Mouse (Mus musculus) CH12.LX (cell line): ENCODE data around the gene Zbtb9.

Experiments used
- CHD2 ChIP-seq: IDR thresholded peaks from 2 replicates; pipeline ENCODE4 v1.6.1; 2011; ENCODE audit warnings: low read length, improper control_type of control experiment
- CTCF ChIP-seq, 2 experiments: IDR thresholded peaks in 1 of 2; conservative IDR thresholded peaks in 1 of 2; 2 replicates each; pipeline ENCODE4 v1.5.1; 2011 to 2012; ENCODE audit warnings: low read depth in 2 of 2, low read length in 2 of 2, improper control_type of control experiment in 1 of 2, inconsistent platforms in 1 of 2, mild to moderate bottlenecking in 1 of 2, moderate library complexity in 1 of 2
- EP300 ChIP-seq: IDR thresholded peaks from 2 replicates; pipeline ENCODE4 v1.6.1; 2011; ENCODE audit warnings: low read length, improper control_type of control experiment
- MAX ChIP-seq: IDR thresholded peaks from 2 replicates; pipeline ENCODE4 v1.6.1; 2011; ENCODE audit warnings: low read length, improper control_type of control experiment
- POLR2A ChIP-seq: IDR thresholded peaks from 2 replicates; pipeline ENCODE4 v1.6.1; 2011; ENCODE audit warnings: low read depth, mild to moderate bottlenecking, improper control_type of control experiment, low read length
- RCOR1 ChIP-seq: conservative IDR thresholded peaks from 2 replicates; pipeline ENCODE4 v1.6.1; 2012; ENCODE audit warnings: low read depth, mild to moderate bottlenecking, inconsistent platforms, low read length, improper control_type of control experiment
- TBP ChIP-seq: conservative IDR thresholded peaks from 2 replicates; pipeline ENCODE4 v1.6.1; 2011; ENCODE audit warnings: low read depth, low read length, improper control_type of control experiment
- ZNF384 ChIP-seq: IDR thresholded peaks from 2 replicates; pipeline ENCODE4 v1.6.1; 2012; ENCODE audit warnings: low read depth, low read length, improper control_type of control experiment, inconsistent platforms

DNA sequence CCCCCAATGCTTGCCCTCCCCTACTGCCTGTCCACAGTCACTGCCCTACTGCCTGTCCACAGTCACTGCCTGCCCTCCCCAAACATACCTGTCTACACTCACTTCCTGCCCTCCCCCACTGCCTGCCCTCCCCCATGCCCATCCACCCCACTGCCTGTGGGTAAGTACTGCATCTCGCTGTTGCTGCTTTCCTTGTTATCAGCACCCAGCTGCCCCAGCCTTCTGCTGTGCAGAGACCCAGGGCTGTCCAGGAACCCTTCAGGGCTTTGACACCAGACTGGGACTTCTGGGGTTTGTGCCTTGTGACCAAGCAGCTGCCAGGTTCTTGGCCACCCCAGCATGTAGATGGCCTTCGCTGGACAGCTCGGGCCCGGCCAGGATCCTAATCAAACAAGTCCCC is 50.4 kb downstream of the Zbtb9 start:
- TF ChIP-seq CHD2 (no peak), POLR2A (no peak), RCOR1 (no peak), CTCF (conservative IDR thresholded peaks at IDR 0.05 in 1 of 2, IDR thresholded peaks at IDR 0.05 in 1 of 2; ENCODE audit: low read depth in 2 of 2, low read length in 2 of 2) (no peak), ZNF384 (no peak), MAX (no peak), TBP (no peak), EP300 (no peak)
